Mouse (Mus musculus) adrenal gland, adult 2 months (tissue): ENCODE data around the gene Zfp467. TPM values are rescaled to one million over a fixed set of nuclear protein-coding genes. Genes with fewer than 3 reads are reported as not detected.
A peak's percentile ranks its signal among the peaks of the same experiment; 100 is the strongest.

Experiments
- DNase-seq: peaks from one replicate; pipeline ENCODE4 v3.0.0; 2021
- polyA plus RNA-seq: library from polyadenylated mRNA; depleted of rRNA; stranded (reverse); fragments of >200 nt; gene quantifications from 2 replicates; pipeline ENCODE4 v1.2.3, GENCODE M21; 2012
- total RNA-seq, 2 experiments: library from RNA; stranded (reverse); gene quantifications; 2 replicates each; pipeline ENCODE4 v1.2.3; 2021

Zfp467 gene
- total and polyA plus RNA-seq, 3 experiments = 47.3 to 119 (median 53.6) TPM

DNA sequence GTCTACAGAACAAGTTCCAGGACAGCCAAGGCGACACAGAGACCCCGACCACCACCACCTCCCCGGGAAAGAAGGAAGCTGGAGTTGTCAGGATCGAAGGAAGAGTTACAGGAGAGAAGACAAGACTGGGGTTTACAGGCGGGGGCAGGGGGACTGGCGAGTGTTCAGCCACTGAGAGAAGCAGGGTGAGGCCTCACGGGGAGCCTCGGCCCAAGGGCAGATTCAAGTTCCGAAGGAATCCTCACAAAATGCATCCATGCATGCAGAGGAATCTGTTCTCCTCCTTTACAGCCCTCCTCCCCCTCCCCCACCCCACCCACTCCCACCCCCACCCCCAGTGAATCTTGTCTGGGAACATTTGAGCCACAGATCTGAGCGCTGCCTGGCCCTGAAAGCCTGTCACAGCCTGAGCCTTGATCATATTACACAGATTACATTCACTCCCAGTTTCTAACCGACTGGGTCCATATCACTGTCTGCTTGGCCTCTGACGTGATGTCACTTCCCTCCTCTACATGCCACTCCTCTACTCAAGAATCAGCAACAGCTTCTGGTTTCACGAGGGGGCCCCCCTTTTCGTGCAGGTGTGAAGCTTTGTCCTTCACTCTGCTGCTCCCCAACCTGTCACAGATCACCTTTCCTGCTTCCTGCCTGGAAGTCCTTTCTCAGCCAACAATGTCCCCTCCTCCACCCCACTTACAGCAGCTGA lies 5.2 kb downstream of the Zfp467 start:
- peak; percentile 18 for DNase-seq

DNA sequence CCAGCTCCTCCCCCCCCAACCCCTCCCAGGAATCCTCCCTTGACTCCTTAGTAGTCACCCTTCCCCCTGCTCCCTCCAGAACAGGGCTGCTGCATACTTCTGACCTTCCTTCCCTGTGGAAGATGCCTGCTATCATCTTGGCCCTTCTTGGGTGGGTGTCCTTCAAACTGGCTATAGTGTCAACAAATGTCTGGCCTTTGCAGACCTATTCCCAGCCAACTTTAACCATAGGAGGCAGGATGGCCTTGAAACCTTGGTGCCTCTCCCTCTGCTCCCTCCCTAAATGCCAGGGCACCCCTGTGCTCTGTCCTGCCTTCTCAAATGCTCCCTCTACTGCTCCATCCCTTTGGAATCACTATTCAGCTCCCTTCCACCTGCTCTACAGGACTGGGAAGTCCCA lies 6.0 kb downstream of the Zfp467 start:
- DNase-seq = peak; percentile 40

GRCm38 (mm10) chr6:48438475-48439125 lies 7.0 kb downstream of the Zfp467 start:
- no peak for DNase-seq

- peak; percentile 10 for DNase-seq
Measured at GRCm38 (mm10) chr6:48437679-48438376, 7.8 kb downstream of the Zfp467 start.

DNA sequence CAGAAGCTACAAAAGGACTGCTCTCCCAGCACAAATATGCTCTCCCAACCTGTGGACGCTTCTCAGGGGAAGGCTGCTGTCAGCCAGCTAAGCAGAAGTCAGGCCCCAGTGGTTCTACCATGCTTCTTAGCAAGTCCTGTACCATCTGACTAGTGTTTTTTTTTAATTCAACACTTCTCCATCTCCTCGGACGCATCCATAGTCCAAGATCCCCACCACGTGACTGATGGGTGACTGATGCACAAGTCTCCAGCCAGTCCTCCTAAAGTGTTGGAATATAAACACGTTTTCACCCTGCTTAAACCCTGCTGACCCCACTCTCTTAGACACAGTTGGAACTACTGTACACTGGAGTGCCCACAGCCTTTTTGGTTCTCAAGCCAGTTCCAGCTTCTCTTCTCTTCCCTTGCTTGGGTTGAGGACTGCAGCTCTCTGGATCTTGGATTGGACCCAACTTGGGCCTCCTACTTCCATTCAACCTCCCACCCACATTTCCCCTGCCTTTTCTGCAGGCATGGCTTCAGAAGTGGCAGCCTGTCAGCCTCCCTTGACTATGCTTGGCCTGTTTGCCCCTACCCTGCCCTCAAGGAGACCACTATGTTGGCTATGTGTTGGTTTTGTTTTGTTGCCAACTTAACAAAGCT lies 9.8 kb downstream of the Zfp467 start:
- DNase-seq = peak; percentile 12

DNA sequence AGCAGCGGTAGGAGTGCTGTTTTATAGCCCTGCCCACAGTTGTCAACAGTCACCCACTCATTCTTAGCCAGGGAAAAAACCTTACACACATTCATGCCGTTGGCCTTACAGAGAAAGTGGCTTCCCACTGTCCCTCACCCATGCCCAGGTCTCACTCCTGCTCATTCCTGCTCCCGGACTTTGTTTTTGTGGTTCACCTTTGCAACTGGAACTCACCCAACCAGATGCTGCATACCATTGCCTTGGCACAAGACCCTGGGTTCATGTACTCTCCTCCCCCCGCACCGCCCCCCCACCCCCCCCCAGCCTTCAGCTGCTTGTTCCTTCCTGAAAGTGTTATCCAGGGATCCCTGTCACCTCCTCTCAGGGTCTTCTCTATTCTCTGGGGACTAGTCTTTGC lies 10.5 kb downstream of the Zfp467 start:
- DNase-seq = peak; percentile 8

DNA sequence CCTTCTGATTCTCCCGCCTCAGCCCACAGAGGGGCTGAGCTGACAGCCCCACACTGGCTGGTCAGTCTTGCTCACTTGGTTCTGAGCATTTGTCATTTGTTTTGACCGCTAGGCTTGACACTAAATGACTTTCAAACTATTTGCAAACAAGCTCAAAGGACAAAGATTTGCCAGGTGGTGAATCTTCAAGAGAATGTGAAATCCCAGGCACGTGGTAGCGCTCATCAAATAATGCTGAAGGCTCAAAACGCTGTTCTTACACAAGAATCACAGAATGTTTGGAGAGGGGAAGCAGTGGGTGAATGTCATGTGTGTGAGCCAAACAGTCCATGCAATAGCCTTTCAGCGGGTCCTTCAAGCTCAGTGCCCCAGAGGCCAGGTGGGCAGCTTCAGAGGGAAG lies 11.0 kb downstream of the Zfp467 start:
- DNase-seq = peak; percentile 7

DNA sequence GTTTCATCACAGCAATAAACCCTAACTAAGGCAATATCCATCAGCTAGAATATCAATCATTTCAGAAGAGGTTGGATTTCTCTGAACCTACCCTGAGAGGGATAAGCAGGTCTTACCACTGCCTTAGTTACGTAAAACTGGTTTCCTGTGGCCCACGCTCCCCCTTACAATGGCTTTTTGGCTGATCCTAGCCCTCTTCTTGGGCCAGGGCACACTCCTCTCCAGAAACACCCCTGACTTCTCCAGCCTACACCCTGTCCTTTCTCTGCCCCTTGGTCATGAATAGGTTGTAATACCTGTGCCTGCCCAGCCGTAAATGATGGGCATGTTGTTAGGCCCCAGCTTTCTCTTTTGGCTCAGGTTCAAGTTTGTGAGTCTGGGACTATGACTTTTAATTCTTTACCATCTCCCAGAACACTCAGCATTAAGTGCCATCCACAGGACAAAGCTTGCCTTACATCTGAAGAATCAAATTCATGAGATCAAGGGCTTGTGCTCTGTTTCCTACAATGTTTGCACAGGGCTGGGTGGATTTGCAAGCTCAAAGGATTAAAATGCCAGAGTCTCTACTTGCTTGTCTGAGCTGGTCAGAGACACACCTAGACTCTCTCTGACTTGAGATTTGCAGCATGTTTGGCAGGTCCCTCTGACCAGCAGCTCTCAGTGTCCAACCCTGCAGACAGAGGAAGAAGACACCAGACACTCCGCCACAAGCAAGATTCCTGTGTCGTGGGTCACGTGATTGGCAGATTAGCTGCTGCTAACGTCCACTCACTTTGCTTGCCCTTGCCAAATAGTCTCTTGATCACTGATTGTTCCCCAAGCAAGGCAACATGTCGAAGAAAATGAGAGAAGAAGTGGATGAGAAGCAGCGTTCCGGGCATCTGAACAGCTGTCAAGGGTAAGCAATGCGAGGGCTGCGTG lies 12.5 kb downstream of the Zfp467 start:
- DNase-seq = peak; percentile 5

- no peak for DNase-seq
Measured at GRCm38 (mm10) chr6:48430748-48431147, 14.9 kb downstream of the Zfp467 start.

GRCm38 (mm10) chr6:48428769-48429557 lies 16.7 kb downstream of the Zfp467 start:
- peak; percentile 11 for DNase-seq

DNA sequence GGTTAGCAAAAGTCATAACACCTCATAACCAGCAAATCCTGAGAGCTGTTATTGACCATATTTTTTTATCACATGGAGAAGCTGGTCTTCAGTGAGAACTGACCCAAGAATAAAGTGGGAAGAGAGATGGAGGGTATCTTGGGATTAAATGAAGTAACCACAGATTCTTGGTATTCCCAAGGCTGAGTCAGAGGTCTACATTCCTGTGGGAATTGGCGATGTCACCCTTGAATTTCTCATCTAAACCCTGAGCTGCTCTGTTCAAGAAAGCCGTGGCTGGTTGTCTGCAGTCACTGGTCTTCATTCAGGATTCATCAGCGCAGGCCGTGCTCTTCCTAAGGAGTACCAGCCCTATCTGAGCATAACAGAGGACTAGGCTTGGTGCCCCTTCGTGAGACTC lies 18.7 kb downstream of the Zfp467 start:
- DNase-seq = no peak

- no peak for DNase-seq
Measured at GRCm38 (mm10) chr6:48424074-48424473, 21.6 kb downstream of the Zfp467 start.

DNA sequence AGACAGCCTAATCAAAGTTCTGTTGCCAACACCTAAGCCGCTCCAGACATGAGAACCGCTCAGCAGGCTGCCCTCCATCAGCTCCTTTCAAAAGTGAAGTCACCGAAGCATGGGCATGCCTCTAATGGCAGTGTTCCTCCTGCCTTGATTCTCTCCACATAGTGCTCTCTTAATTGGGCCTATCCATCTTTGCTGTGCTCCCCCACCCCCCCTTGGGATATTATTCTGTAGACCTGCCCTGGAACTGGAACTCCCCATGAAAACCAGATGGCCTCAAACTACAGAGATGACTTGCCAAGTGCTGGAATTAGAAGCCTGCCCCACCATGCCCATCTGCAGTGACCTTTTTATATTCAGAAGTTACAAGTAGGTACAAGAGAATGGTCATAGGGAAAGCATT lies 22.3 kb downstream of the Zfp467 start:
- DNase-seq = no peak

- no peak for DNase-seq
Measured at GRCm38 (mm10) chr6:48420647-48421046, 25.0 kb downstream of the Zfp467 start.

GRCm38 (mm10) chr6:48416486-48416885 lies 29.1 kb downstream of the Zfp467 start:
- peak; percentile 14 for DNase-seq

- DNase-seq = peak; percentile 95
Measured at GRCm38 (mm10) chr6:48415636-48416035, 30.0 kb downstream of the Zfp467 start.

- DNase-seq = no peak
Measured at GRCm38 (mm10) chr6:48414886-48415285, 30.7 kb downstream of the Zfp467 start.

DNA sequence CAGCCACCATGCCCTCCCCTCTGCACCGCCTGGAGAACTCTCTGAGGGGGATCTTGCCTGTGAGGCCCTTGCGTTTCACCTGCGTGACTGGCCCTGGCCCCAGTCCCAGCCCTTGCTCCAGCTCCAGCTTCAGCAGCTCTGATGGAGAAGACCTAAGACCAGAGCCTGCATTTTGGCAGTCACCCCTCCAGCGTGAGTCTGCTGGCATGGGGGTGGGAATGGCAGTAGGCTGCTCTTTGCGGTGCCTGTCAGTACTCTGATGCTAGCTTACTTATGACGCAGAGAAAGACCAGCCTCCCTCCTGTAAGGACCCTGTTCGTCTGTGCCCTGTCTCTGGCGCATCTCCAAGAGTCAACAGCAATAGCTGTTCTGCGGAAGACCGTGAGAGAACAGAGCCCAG lies 32.5 kb downstream of the Zfp467 start:
- no peak for DNase-seq

DNA sequence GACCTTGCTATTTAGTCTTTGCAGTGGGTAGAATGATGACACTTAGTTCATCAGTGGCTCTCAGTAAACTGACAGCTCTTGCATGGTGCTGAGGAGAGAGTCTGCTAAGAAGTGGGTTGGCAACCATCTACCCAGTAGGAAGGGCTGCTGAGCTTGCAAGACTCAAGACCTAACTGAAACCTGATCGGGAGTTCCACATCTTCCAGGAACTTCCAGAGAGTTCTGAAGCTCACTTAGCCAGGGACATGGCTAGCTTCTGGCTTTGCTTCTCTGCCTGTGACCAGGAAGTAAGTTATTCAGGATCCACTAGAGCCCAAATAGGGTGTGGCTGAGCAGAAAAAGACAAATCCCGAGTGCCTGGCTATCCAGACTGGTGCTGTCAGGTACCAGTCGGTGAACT lies 33.0 kb downstream of the Zfp467 start:
- DNase-seq = no peak

DNA sequence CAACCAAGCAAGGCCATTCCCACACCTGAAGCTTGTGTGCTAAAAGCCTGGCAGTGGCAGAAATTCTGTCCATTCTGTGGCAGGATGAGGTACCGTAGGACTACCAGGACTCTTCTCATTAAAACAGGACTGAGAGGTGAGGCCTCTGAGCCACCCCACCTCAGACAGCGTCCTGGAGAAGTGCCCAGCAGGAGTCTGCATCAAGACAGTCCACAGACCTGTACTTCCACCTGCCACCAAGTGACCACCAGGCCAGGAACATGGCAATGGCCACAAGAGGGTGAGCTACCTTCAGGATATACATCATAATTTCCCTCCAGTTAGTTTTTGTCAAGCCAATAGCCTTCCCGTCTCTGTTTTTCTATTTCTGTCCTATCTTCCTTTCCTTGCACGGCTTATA lies 33.5 kb downstream of the Zfp467 start:
- DNase-seq = no peak
